Mouse (Mus musculus) central nervous system, embryonic 18 days (tissue): ENCODE results near the gene Olfr44. TPM values are rescaled to one million over a fixed set of nuclear protein-coding genes. Genes with fewer than 3 reads are reported as not detected.

Experiments
- polyA plus RNA-seq: library from polyadenylated mRNA; depleted of rRNA; stranded (reverse); fragments of >200 nt; gene quantifications from 2 replicates; pipeline ENCODE4 v1.2.3, GENCODE M21; 2012; rRNA removed

The Olfr44 gene
- not detected in 2 replicates for polyA plus RNA-seq

DNA sequence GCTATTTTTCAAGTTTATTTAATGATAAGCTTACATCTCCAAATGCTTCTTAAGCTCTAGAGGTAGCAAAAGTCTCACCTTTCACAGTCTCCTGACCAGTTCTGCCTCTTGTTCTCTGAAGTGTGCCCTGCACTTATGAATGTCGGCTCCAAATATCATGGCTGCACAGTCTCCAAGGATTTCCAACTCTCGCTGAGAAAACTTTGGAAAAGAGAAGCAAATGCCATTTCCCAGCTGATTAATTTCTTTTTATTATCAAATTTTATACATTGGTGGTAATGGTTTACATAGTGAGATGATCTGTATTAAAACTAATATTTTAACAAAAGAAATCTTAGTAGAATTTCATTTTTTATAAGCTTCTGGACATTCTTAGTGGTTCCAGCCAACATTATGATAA is at the start of gene Olfr44:
TSS of gene Olfr44 (minus strand) at position 101 of the 400 bp plus-strand sequence.

DNA sequence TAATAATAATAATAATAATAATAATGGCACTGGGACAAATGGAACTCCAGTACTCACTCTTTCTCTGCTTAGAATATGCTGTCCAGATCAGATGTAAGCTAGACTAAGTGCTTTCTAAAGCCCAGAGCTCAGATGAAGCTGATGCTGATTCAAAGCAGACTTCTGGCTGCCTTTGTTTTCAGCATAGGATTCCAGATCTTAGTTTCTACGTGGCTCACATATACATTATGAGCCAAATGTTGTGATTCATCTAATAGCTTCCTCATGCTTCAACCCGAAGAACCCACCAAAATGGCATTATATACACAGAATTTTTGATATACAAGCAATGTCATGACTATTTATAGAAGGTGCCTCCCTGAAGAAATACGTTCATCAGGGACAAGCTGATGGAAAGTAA is 21.7 kb upstream of the Olfr44 start, which contains the start of gene Olfr957:
TSS of gene Olfr957 (minus strand) at position 279 of the 400 bp plus-strand sequence.

DNA sequence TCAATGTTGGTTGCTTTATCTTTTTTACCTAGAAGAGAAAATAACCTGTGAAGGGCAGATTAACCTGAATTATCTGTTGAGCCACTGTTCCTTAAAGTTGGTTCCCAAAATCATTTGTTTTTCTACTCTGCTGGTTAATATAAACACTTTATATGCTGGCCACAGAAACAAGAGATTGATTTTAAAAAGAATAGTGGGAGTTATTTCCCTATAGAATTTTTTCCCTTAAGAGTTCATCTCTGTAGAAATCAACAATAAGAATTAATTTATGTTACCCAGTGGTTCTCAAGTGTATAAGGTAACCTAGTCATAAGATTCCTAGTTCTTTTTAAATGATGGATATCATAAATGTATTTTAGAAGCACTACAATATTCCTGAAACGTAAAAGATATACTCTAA is 22.0 kb downstream of the Olfr44 start, which contains the start of gene Olfr955:
TSS of gene Olfr955 (minus strand) at position 101 of the 400 bp plus-strand sequence.

DNA sequence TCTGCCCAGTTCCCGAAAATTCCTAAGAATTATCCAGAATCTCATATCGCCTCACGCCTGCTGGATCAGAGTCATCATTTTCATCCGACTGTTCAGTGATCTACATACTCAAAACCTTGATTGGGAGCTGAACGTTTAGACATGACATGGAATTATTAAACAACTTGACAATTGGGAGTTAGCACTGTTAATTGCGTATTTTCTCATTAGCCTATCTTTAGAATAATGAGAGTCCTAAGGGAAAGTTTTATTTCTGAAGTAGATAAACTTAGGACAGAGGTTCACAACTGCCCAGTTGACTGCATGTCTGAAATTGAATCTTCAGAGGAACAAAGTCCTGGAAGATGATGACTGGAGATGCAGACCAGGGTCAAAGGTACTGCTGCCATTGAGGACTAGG is 37.4 kb downstream of the Olfr44 start, which contains the start of gene Olfr954:
TSS of gene Olfr954 (plus strand) at position 301 of the 400 bp plus-strand sequence.

Other genes starting within 250 kb of the Olfr44 start
- not detected in 2 replicates for gene Olfr1537, start 244.0 kb downstream of the Olfr44 start, polyA plus RNA-seq
- not detected in 2 replicates for gene Olfr945, start 217.2 kb downstream of the Olfr44 start, polyA plus RNA-seq
- gene Olfr948, start 167.9 kb downstream of the Olfr44 start, polyA plus RNA-seq = not detected in 2 replicates
- not detected in 2 replicates for gene Olfr951, start 106.6 kb downstream of the Olfr44 start, polyA plus RNA-seq
- not detected in 2 replicates for gene Olfr952, start 66.8 kb downstream of the Olfr44 start, polyA plus RNA-seq
- not detected in 2 replicates for gene Olfr954, start 37.3 kb downstream of the Olfr44 start, polyA plus RNA-seq
- not detected in 2 replicates for gene Olfr955, start 22.1 kb downstream of the Olfr44 start, polyA plus RNA-seq
- not detected in 2 replicates for gene Olfr957, start 21.8 kb upstream of the Olfr44 start, polyA plus RNA-seq
- not detected in 2 replicates for gene Olfr958, start 60.1 kb upstream of the Olfr44 start, polyA plus RNA-seq
- 0.05 and 0.07 TPM in 2 replicates for gene Olfr959, start 81.6 kb upstream of the Olfr44 start, polyA plus RNA-seq
- 113 and 134 TPM in 2 replicates for gene AW551984, start 110.4 kb upstream of the Olfr44 start, polyA plus RNA-seq
- not detected in 2 replicates for gene Olfr148, start 116.7 kb upstream of the Olfr44 start, polyA plus RNA-seq
- gene Olfr960, start 127.4 kb upstream of the Olfr44 start, polyA plus RNA-seq = not detected in 2 replicates
- gene Olfr961, start 151.1 kb upstream of the Olfr44 start, polyA plus RNA-seq = not detected in 2 replicates
- not detected in 2 replicates for gene Olfr963, start 173.2 kb upstream of the Olfr44 start, polyA plus RNA-seq
- not detected in 2 replicates for gene Olfr149, start 213.1 kb upstream of the Olfr44 start, polyA plus RNA-seq
- not detected in 2 replicates for gene Olfr965, start 217.4 kb upstream of the Olfr44 start, polyA plus RNA-seq
- gene Olfr150, start 237.0 kb upstream of the Olfr44 start, polyA plus RNA-seq = not detected in 2 replicates